Mouse (Mus musculus) embryonic fibroblast, embryonic 13.5 days (primary cell): Measurements from ENCODE around the gene Ptms. TPM values are rescaled to one million over a fixed set of nuclear protein-coding genes. Genes with fewer than 3 reads are reported as not detected.

Experiments
- H3K27ac ChIP-seq: 2 replicates; pipeline ENCODE4 v1.5.1; 2012; ENCODE audit warnings: low read length, control low read depth, inconsistent platforms; ENCODE audit not compliant: insufficient read depth
- H3K4me1 ChIP-seq: 2 replicates; pipeline ENCODE4 v1.6.1; 2011; ENCODE audit warnings: low read length; ENCODE audit not compliant: control insufficient read depth, insufficient read depth
- H3K4me3 ChIP-seq: 2 replicates; pipeline ENCODE4 v1.5.1; 2011; ENCODE audit warnings: mild to moderate bottlenecking, control low read depth, low read length; ENCODE audit not compliant: insufficient read depth
- CTCF ChIP-seq: IDR thresholded peaks from 2 replicates; pipeline ENCODE4 v1.5.1; 2011; ENCODE audit warnings: mild to moderate bottlenecking, control low read depth, low read length, moderate library complexity, borderline replicate concordance; ENCODE audit not compliant: insufficient read depth
- POLR2A ChIP-seq: IDR thresholded peaks from 2 replicates; pipeline ENCODE4 v1.6.1; 2011; ENCODE audit warnings: low read depth, mild to moderate bottlenecking, control low read depth, low read length, moderate library complexity
- polyA plus RNA-seq: library from polyadenylated mRNA; stranded (reverse); fragments of >200 nt; gene quantifications from 2 replicates; pipeline ENCODE4 v1.2.4, GENCODE M21; 2011; ENCODE audit warnings: low read depth; ENCODE audit not compliant: missing spikeins, insufficient read length

Ptms gene
- polyA plus RNA-seq, 1 experiment = 602 TPM

DNA sequence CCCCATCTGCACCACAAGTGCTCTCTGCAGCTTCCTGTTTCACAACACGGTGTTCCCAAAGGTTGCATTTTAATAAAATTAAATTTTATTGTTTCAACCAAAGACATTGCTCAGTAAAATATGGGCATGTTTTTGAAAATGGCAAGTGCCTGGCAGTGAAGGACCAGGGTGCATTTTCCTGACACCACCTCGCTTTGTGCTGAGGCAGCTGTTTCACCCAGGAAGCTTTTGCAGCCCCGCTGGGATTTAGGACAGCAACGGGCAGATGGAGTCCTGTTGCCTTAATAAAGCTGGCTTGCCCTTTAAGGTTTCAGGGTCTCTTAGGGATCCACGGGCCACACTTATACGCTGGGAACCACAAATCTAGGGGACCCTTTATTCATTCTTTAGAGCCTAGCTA is 28.9 kb downstream of the Ptms start:
- Histone ChIP-seq H3K4me1 (no peaks in the 10 kb centered on the region), H3K4me3 (no peak overlapping the region), H3K27ac (no peak overlapping the region)
- no peak for TF ChIP-seq POLR2A
- TF ChIP-seq CTCF = no peak

DNA sequence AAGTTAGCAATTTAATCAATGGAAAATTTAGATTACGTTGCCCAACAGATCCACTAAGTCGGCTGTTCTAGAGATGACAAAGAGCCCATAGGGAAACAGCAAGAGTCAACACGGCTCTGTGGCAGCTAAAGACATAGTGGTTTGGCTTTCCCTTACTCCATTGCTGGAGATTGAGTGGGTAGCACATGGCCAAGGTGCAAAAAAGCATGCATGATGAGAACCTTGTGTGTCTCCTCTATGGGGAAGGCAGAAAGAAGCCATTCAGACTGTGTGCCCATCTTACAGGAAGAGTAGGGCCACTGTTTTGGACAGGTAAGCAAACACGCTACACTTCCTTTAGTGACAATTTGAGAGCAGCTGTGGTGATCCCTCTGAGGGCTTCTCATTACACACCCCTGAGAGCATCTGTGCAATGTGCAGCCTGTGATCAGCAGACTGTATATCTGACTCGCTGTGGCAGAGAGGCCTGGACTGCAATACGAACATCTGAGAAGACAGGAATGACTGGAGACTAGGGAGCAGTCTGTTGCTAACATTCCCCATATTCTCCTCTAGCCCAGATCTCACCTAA is 31.3 kb downstream of the Ptms start:
- Histone ChIP-seq H3K27ac (no peak overlapping the region), H3K4me1 (no peaks in the 10 kb centered on the region)

DNA sequence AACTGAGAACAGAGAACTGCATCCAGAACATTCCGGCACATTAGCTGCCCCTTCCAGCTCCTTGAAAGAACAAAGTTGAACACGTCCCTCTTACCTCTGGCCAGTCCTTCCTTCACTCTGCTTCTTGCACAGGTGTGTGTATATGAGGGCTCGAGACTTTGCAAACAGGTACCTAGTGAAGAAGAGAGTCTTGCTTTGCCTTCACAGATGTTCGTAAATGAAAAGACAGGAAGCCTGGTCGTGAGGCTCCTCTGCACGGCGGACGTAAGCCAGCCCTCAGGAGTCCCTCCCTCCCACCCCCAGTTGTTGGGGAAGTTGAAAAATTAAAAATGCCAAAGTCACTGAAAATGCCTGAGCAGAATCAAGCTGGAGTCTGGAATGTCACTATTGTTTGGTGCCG is 31.9 kb downstream of the Ptms start, which contains the start of gene Cd4:
Cd4 (minus strand) TSS at position 236 of the 400 bp plus-strand sequence.
- H3K4me1 ChIP-seq = no peaks in the 10 kb centered on the region
- TF ChIP-seq CTCF (no peak), POLR2A (no peak)
- H3K4me3 ChIP-seq = no peak within 1 kb of the TSS
- no peak within 1 kb of the TSS for H3K27ac ChIP-seq

More for the DNA sequence above, 31.3 kb downstream of the Ptms start:
- no peak overlapping the region for H3K4me3 ChIP-seq
- TF ChIP-seq CTCF (no peak), POLR2A (no peak)

DNA sequence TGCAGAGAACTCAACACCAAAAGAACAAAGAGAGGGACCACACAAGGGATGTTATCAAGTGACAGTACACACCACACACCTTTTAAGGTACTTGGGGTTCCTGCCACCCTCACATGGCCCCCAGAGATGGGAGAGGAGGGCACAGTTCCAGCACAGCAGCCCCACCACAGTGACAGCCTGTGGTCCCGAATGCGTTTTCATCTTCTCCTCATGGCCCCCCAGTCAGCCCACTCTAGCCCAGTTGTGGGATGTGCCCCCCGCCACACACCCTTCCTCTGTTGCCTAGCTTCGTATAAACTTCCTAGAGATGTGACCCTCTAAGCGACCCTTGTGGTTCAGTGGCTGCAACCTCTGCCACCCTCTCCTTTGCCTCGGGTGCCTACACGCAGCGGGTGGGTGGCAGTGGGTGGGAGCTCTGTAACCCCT is 33.9 kb downstream of the Ptms start:
- H3K27ac ChIP-seq = no peak overlapping the region
- no peak for TF ChIP-seq POLR2A
- no peak for TF ChIP-seq CTCF
- H3K4me1 ChIP-seq = no peaks in the 10 kb centered on the region
- H3K4me3 ChIP-seq = no peak overlapping the region

DNA sequence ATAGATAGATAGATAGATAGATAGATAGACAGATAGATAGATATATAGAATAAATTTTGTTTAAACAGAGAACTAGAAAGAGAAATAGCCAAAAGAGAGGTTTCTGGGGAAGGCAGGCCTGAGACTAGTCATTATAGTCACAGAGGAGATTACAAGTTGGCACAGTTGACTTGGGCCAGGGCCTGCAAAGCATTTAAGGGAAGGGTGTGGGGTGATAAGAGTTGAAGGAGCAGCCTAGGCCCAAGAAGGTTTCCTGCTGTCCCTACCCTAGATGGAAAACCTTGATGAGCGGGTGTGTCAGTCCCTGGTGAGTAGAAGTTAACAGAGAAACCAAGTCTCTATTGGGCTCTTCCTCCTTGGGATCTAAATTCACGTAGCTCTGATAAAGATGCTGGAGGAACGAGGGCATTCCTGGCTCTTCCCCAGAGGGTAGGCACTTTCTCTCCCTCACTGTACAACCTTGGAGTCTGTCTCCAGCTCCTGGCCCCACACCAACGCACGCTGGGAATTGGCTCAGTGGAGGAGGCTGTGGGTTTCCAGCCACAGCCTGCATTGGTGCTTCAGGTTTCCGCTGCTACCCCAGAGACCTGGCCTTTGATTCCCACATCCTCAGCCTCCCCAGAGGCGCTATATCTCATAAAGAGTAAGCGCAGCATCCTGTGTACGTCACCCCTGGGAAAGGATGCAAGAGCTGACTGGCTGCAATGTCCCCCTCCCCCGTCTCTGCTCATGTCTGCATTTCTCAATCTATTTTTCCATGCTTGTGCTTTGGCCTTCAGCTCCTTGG is 35.0 kb downstream of the Ptms start:
- H3K27ac ChIP-seq = no peak overlapping the region
- H3K4me3 ChIP-seq = no peak overlapping the region
- no peak for TF ChIP-seq CTCF
- no peak for TF ChIP-seq POLR2A
- H3K4me1 ChIP-seq = no peaks in the 10 kb centered on the region

DNA sequence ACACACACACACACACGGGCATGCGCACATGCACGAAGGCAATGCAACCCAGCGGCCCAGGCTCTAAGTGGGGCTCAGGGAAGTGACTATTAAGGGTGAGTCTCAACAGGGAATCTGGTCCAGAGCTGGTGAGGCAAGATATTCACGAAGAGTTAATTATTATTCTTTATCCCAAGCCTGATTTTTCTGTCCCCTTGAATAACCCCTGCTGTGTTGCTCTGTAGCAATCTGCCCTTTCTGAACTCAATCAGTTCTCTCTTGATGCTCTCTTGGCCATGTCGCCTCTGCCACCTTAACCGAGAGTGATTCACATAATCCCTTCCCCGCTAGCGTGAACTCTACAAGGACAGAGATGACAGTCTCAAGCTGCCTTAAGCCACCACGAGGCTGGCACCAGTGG is 36.6 kb downstream of the Ptms start:
- Histone ChIP-seq H3K27ac (no peak overlapping the region), H3K4me3 (no peak overlapping the region), H3K4me1 (no peaks in the 10 kb centered on the region)
- TF ChIP-seq POLR2A = no peak
- TF ChIP-seq CTCF = no peak

DNA sequence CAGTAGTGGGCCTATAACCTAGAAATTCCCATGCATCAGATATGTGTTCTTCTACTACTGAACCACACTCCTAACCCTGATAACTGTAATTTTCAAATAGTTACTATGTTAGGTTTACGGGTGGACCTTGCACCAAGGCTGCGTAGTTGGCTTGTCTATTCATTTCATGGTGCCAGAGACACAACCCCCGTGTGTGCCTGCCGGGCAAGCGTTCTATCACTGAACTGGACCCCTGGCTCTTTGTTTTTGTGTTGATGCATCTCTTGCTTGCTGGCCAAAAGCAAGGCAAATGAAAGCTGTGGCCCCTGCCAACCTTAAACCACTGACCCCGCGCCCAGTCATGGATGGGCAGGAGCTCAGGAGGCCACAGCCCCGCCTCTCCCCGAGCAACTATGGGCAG is 38.1 kb downstream of the Ptms start:
- H3K4me3 ChIP-seq = no peak overlapping the region
- no peak overlapping the region for H3K27ac ChIP-seq
- TF ChIP-seq POLR2A (no peak), CTCF (no peak)
- H3K4me1 ChIP-seq = no peaks in the 10 kb centered on the region

DNA sequence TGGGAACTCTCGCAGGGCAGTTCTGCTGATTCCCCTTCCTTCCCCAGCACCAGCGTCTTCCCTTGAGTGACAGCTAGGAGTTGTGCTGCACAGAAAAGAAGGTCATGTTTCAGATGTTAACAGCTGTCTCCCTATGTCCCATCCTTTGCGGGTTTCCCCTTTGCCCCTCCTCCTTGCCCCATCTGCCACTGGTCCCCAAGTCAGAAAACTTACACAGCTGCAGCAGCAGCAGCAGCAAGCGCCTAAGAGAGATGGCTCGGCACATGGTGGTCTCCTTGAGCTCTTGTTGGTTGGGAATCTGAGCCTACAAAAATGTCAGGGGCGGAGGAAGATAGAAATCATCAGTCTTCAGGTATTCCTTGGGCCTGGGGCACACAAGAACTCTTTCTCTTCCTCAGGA is 40.5 kb downstream of the Ptms start:
- H3K4me1 ChIP-seq = no peaks in the 10 kb centered on the region
- no peak overlapping the region for H3K27ac ChIP-seq
- no peak overlapping the region for H3K4me3 ChIP-seq
- TF ChIP-seq POLR2A = no peak
- TF ChIP-seq CTCF = no peak

DNA sequence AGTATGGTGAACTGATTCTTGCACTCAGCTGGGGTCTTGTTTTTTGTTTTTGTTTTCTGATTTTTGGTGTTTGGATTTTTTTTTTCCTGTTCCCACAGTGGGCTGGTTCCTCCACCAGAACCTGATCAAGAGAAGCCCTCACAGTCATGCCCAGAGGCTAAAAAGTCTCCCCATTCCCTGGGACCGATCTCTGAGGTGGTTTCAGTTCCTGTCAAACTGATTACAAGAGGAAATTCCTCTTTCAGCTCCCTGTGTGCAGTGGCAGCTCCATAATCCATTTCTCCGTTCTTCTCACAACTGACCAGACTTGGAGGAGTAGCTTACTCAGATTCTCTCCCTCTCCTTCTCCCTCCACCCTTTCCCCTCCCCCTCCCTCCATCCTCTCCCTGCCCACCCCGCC is 45.6 kb downstream of the Ptms start:
- Histone ChIP-seq H3K4me1 (no peaks in the 10 kb centered on the region), H3K27ac (no peak overlapping the region), H3K4me3 (no peak overlapping the region)
- TF ChIP-seq POLR2A (no peak), CTCF (no peak)

DNA sequence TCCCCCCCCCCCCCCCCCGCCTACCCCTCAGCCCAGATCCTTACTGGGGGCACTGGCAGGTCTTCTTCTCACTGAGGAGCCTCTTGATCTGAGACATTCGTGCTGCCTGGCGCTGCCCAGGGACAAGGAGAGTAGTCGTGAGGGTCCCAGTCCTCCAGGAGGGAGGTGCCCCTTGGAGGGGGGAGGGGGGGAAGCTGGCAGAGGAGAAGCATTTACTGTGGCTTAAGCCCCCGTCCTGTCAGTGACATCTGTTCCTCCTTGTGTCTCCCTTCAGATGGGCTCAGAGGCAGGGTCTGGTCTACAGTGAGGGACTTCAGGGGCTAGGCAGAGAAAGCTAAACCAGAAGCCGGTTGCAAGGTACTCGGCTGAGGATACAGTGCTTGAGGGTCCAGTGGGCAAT is 53.3 kb downstream of the Ptms start:
- H3K27ac ChIP-seq = no peak overlapping the region
- no peaks in the 10 kb centered on the region for H3K4me1 ChIP-seq
- TF ChIP-seq POLR2A (no peak), CTCF (no peak)
- no peak overlapping the region for H3K4me3 ChIP-seq
